Mouse (Mus musculus): ENCODE data around the gene Serpinb5. TPM values are rescaled to one million over a fixed set of nuclear protein-coding genes. Genes with fewer than 3 reads are reported as not detected.

Gene Serpinb5
- not detected in 2 replicates for polyA plus RNA-seq (2016; fragmentation: Nextera tagmentation; extraction: Ambion mirVana)

- 60% methylated on average over 8 of the region's 8 CpGs for WGBS
- Histone ChIP-seq H3K4me1 (no peaks in the 10 kb centered on the region), H3K4me3 (no peak within 1 kb of the TSS), H3K9me3 (no peaks in the 10 kb centered on the region), H3K27ac (replicated peaks) (no peak within 1 kb of the TSS), H3K36me3 (replicated peaks) (no peaks in the 10 kb centered on the region), H3K27me3 (replicated peaks; ENCODE audit: low read depth, poor library complexity, severe bottlenecking) (no peaks in the 10 kb centered on the region)
- DNase-seq (ENCODE audit: low spot score): no peak
Measured at GRCm38 (mm10) chr1:106860847-106861246, at the start of gene Serpinb5. Gene Serpinb5, plus strand, starts transcription at chr1:106861173.

GRCm38 (mm10) chr1:106814864-106815263, 46.1 kb upstream of the Serpinb5 start:
- H3K36me3 ChIP-seq (replicated peaks): no peaks in the 10 kb centered on the region
- 73% methylated on average over 5 of the region's 5 CpGs for WGBS
- no peak for DNase-seq (ENCODE audit: low spot score)

GRCm38 (mm10) chr1:106815265-106815664, 45.7 kb upstream of the Serpinb5 start:
- Histone ChIP-seq H3K36me3 (replicated peaks) (no peaks in the 10 kb centered on the region), H3K4me1 (no peaks in the 10 kb centered on the region), H3K9me3 (no peaks in the 10 kb centered on the region), H3K4me3 (no peak overlapping the region), H3K27ac (replicated peaks) (no peak overlapping the region), H3K27me3 (replicated peaks; ENCODE audit: low read depth, poor library complexity, severe bottlenecking) (no peaks in the 10 kb centered on the region)
- WGBS: 84% methylated on average over 6 of the region's 6 CpGs
- DNase-seq (ENCODE audit: low spot score): no peak

More at GRCm38 (mm10) chr1:106814864-106815263, 46.1 kb upstream of the Serpinb5 start:
- Histone ChIP-seq H3K27me3 (replicated peaks; ENCODE audit: low read depth, poor library complexity, severe bottlenecking) (no peaks in the 10 kb centered on the region), H3K27ac (replicated peaks) (no peak overlapping the region), H3K9me3 (no peaks in the 10 kb centered on the region), H3K4me1 (no peaks in the 10 kb centered on the region), H3K4me3 (no peak overlapping the region)

GRCm38 (mm10) chr1:106816766-106817165, 44.2 kb upstream of the Serpinb5 start:
- no peak for DNase-seq (ENCODE audit: low spot score)
- Histone ChIP-seq H3K27me3 (replicated peaks; ENCODE audit: low read depth, poor library complexity, severe bottlenecking) (no peaks in the 10 kb centered on the region), H3K36me3 (replicated peaks) (no peaks in the 10 kb centered on the region), H3K27ac (replicated peaks) (no peak overlapping the region), H3K4me3 (no peak overlapping the region), H3K4me1 (no peaks in the 10 kb centered on the region), H3K9me3 (no peaks in the 10 kb centered on the region)
- WGBS: 87% methylated on average over 11 of the region's 11 CpGs

GRCm38 (mm10) chr1:106818323-106818722, 42.6 kb upstream of the Serpinb5 start:
- H3K4me1 ChIP-seq: no peaks in the 10 kb centered on the region
- no peaks in the 10 kb centered on the region for H3K27me3 ChIP-seq (replicated peaks; ENCODE audit: low read depth, poor library complexity, severe bottlenecking)
- H3K9me3 ChIP-seq: no peaks in the 10 kb centered on the region
- H3K36me3 ChIP-seq (replicated peaks): no peaks in the 10 kb centered on the region
- 29% methylated on average over 4 of the region's 4 CpGs for WGBS
- H3K27ac ChIP-seq (replicated peaks): no peak overlapping the region
- H3K4me3 ChIP-seq: no peak overlapping the region
- DNase-seq (ENCODE audit: low spot score): no peak

- no peak for DNase-seq (ENCODE audit: low spot score)
- 87% methylated on average over 3 of the region's 3 CpGs for WGBS
- Histone ChIP-seq H3K4me3 (no peak overlapping the region), H3K36me3 (replicated peaks) (no peaks in the 10 kb centered on the region), H3K4me1 (no peaks in the 10 kb centered on the region), H3K27me3 (replicated peaks; ENCODE audit: low read depth, poor library complexity, severe bottlenecking) (no peaks in the 10 kb centered on the region), H3K27ac (replicated peaks) (no peak overlapping the region), H3K9me3 (no peaks in the 10 kb centered on the region)
Measured at GRCm38 (mm10) chr1:106822297-106822696, 38.7 kb upstream of the Serpinb5 start.

GRCm38 (mm10) chr1:106828784-106829183, 32.2 kb upstream of the Serpinb5 start:
- H3K4me1 ChIP-seq: no peaks in the 10 kb centered on the region
- no peaks in the 10 kb centered on the region for H3K9me3 ChIP-seq
- H3K36me3 ChIP-seq (replicated peaks): no peaks in the 10 kb centered on the region
- H3K4me3 ChIP-seq: no peak overlapping the region
- WGBS: 75% methylated on average over 4 of the region's 4 CpGs
- H3K27ac ChIP-seq (replicated peaks): no peak overlapping the region
- H3K27me3 ChIP-seq (replicated peaks; ENCODE audit: low read depth, poor library complexity, severe bottlenecking): no peaks in the 10 kb centered on the region
- no peak for DNase-seq (ENCODE audit: low spot score)

- Histone ChIP-seq H3K9me3 (no peaks in the 10 kb centered on the region), H3K27ac (replicated peaks) (no peak overlapping the region), H3K4me1 (no peaks in the 10 kb centered on the region), H3K27me3 (replicated peaks; ENCODE audit: low read depth, poor library complexity, severe bottlenecking) (no peaks in the 10 kb centered on the region), H3K36me3 (replicated peaks) (no peaks in the 10 kb centered on the region), H3K4me3 (no peak overlapping the region)
- 86% methylated on average over 6 of the region's 6 CpGs for WGBS
- DNase-seq (ENCODE audit: low spot score): no peak
Measured at GRCm38 (mm10) chr1:106865543-106865942, 4.6 kb downstream of the Serpinb5 start.

GRCm38 (mm10) chr1:106866029-106866428, 5.1 kb downstream of the Serpinb5 start:
- DNase-seq (ENCODE audit: low spot score): no peak
- no peaks in the 10 kb centered on the region for H3K36me3 ChIP-seq (replicated peaks)
- no peaks in the 10 kb centered on the region for H3K9me3 ChIP-seq
- H3K27ac ChIP-seq (replicated peaks): no peak overlapping the region
- WGBS: 76% methylated on average over 5 of the region's 5 CpGs
- H3K4me1 ChIP-seq: no peaks in the 10 kb centered on the region
- no peak overlapping the region for H3K4me3 ChIP-seq
- no peaks in the 10 kb centered on the region for H3K27me3 ChIP-seq (replicated peaks; ENCODE audit: low read depth, poor library complexity, severe bottlenecking)

- no peak overlapping the region for H3K27ac ChIP-seq (replicated peaks)
- no peak for DNase-seq (ENCODE audit: low spot score)
- H3K27me3 ChIP-seq (replicated peaks; ENCODE audit: low read depth, poor library complexity, severe bottlenecking): no peaks in the 10 kb centered on the region
- H3K36me3 ChIP-seq (replicated peaks): no peaks in the 10 kb centered on the region
- no peaks in the 10 kb centered on the region for H3K4me1 ChIP-seq
- H3K4me3 ChIP-seq: no peak overlapping the region
- 85% methylated on average over 6 of the region's 6 CpGs for WGBS
- no peaks in the 10 kb centered on the region for H3K9me3 ChIP-seq
Measured at GRCm38 (mm10) chr1:106866768-106867167, 5.8 kb downstream of the Serpinb5 start.

- H3K9me3 ChIP-seq: no peaks in the 10 kb centered on the region
- DNase-seq (ENCODE audit: low spot score): no peak
Measured at GRCm38 (mm10) chr1:106869986-106870385, 9.0 kb downstream of the Serpinb5 start.

GRCm38 (mm10) chr1:106875193-106875886, 14.4 kb downstream of the Serpinb5 start:
- Histone ChIP-seq H3K4me3 (no peak overlapping the region), H3K4me1 (no peaks in the 10 kb centered on the region), H3K9me3 (no peaks in the 10 kb centered on the region), H3K36me3 (replicated peaks) (no peaks in the 10 kb centered on the region), H3K27ac (replicated peaks) (no peak overlapping the region), H3K27me3 (replicated peaks; ENCODE audit: low read depth, poor library complexity, severe bottlenecking) (no peaks in the 10 kb centered on the region)
- WGBS: 86% methylated on average over 5 of the region's 5 CpGs
- DNase-seq (ENCODE audit: low spot score): no peak

More at GRCm38 (mm10) chr1:106869986-106870385, 9.0 kb downstream of the Serpinb5 start:
- no peaks in the 10 kb centered on the region for H3K4me1 ChIP-seq
- no peak overlapping the region for H3K27ac ChIP-seq (replicated peaks)
- H3K27me3 ChIP-seq (replicated peaks; ENCODE audit: low read depth, poor library complexity, severe bottlenecking): no peaks in the 10 kb centered on the region
- no peak overlapping the region for H3K4me3 ChIP-seq
- H3K36me3 ChIP-seq (replicated peaks): no peaks in the 10 kb centered on the region

- H3K36me3 ChIP-seq (replicated peaks): no peaks in the 10 kb centered on the region
- H3K4me1 ChIP-seq: no peaks in the 10 kb centered on the region
- WGBS: 83% methylated on average over 3 of the region's 3 CpGs
- H3K27me3 ChIP-seq (replicated peaks; ENCODE audit: low read depth, poor library complexity, severe bottlenecking): no peaks in the 10 kb centered on the region
- DNase-seq (ENCODE audit: low spot score): no peak
- H3K27ac ChIP-seq (replicated peaks): no peak overlapping the region
- H3K4me3 ChIP-seq: no peak overlapping the region
- H3K9me3 ChIP-seq: no peaks in the 10 kb centered on the region
Measured at GRCm38 (mm10) chr1:106876147-106876546, 15.2 kb downstream of the Serpinb5 start.
